Mouse (Mus musculus): Measurements from ENCODE around the gene Olfr1137. TPM values are rescaled to one million over a fixed set of nuclear protein-coding genes. Genes with fewer than 3 reads are reported as not detected.

Olfr1137 gene
- not detected in 2 replicates for polyA plus RNA-seq (2012; rRNA removed)

- no peak for DNase-seq
- H3K4me1 ChIP-seq (ENCODE audit: control insufficient read depth, insufficient read depth, low read length) = no peaks in the 10 kb centered on the region
- TF ChIP-seq CTCF (IDR thresholded peaks at IDR 0.05; ENCODE audit: insufficient read depth, low read length) (no peak), POLR2A (IDR thresholded peaks at IDR 0.05; ENCODE audit: borderline replicate concordance, extremely low read depth, low read depth, low read length) (no peak)
- no peak within 1 kb of the TSS for H3K4me3 ChIP-seq (replicated peaks; ENCODE audit: extremely low read depth, low read depth, low read length)
These were observed at the start of gene Olfr1137 for GRCm38 (mm10) chr2:87713079-87713478. Olfr1137 (minus strand) TSS chr2:87713179.

DNA sequence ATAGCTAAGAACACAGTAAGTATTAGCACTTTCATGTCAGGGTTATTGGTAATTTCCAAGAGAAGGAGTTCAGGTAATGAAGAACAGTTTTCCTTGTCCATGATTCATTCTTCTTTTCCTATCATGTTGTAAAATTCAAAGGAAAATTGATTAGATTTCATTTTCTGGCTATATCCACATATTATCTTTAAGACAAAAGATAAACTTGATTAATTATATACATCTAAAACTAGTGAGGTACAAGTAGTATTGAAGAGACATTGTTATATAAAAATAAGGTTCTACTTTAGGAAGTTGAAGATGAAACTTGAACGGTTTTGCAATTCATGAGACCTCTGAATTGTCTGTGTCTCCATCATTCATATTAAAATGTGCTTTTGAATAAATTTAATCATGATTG, 40.9 kb upstream of the Olfr1137 start, which contains the start of gene Olfr1141:
Gene Olfr1141, minus strand, starts transcription at position 101 of the 400 bp plus-strand sequence.
- WGBS = 68% methylated on average over 1 of the region's 1 CpGs
- TF ChIP-seq POLR2A (IDR thresholded peaks at IDR 0.05; ENCODE audit: borderline replicate concordance, extremely low read depth, low read depth, low read length) (no peak), CTCF (IDR thresholded peaks at IDR 0.05; ENCODE audit: insufficient read depth, low read length) (no peak)
- Histone ChIP-seq H3K4me3 (replicated peaks; ENCODE audit: extremely low read depth, low read depth, low read length) (no peak within 1 kb of the TSS), H3K4me1 (ENCODE audit: control insufficient read depth, insufficient read depth, low read length) (no peaks in the 10 kb centered on the region)
- DNase-seq = no peak

DNA sequence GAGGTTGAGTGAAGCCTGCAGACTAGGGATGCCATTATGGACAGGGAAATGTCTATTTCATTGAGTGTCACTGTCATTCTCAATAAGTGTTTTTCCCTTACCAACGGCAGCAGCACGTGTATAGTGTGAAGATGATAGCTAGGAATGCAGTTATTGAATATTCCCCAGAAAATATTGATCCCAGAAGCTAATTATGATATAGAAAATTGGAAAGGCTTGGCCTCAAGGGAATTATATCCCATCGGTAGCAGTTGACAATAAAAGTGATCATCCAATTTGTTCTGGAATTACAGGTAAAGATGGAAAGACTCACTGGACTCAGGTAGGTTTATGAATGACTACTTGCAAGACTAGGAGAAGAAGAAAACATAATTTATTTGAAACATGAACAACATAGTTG, 30.5 kb upstream of the Olfr1137 start, which contains the start of gene Olfr1140:
Gene Olfr1140, plus strand, starts transcription at position 301 of the 400 bp plus-strand sequence.
- DNase-seq = no peak
- H3K4me3 ChIP-seq (replicated peaks; ENCODE audit: extremely low read depth, low read depth, low read length) = no peak within 1 kb of the TSS
- TF ChIP-seq CTCF (IDR thresholded peaks at IDR 0.05; ENCODE audit: insufficient read depth, low read length) (no peak), POLR2A (IDR thresholded peaks at IDR 0.05; ENCODE audit: borderline replicate concordance, extremely low read depth, low read depth, low read length) (no peak)
- H3K4me1 ChIP-seq (ENCODE audit: control insufficient read depth, insufficient read depth, low read length) = no peaks in the 10 kb centered on the region
- 76% methylated on average over 3 of the region's 3 CpGs for WGBS

GRCm38 (mm10) chr2:87739878-87740277, 26.9 kb upstream of the Olfr1137 start, which contains the start of gene Olfr1138:
Olfr1138 (minus strand) TSS chr2:87739978.
- H3K4me3 ChIP-seq (replicated peaks; ENCODE audit: extremely low read depth, low read depth, low read length) = no peak within 1 kb of the TSS
- TF ChIP-seq POLR2A (IDR thresholded peaks at IDR 0.05; ENCODE audit: borderline replicate concordance, extremely low read depth, low read depth, low read length) = no peak
- TF ChIP-seq CTCF (IDR thresholded peaks at IDR 0.05; ENCODE audit: insufficient read depth, low read length) = no peak
- no peaks in the 10 kb centered on the region for H3K4me1 ChIP-seq (ENCODE audit: control insufficient read depth, insufficient read depth, low read length)
- WGBS = 71% methylated on average over 1 of the region's 1 CpGs
- DNase-seq = no peak

DNA sequence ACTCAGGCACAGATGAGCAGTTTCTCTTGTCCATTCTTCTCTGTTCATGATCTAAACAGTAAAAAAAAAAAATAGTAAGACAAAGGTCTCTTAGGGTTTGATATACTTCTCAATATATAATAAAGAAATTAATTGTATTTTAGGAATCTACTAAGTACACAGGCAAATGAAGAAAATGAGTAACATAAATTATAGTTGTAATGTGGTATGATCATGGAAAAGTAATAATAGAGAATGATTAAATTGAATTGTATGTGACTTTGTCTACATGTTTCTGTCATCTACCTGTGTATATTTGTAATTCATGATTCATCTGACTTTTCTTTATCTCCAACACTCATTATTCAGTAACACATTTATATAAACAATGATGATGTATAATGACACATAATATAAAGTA, 19.1 kb downstream of the Olfr1137 start, which contains the start of gene Olfr1136:
Gene Olfr1136, minus strand, starts transcription at position 101 of the 400 bp plus-strand sequence.
- Histone ChIP-seq H3K4me1 (ENCODE audit: control insufficient read depth, insufficient read depth, low read length) (no peaks in the 10 kb centered on the region), H3K4me3 (replicated peaks; ENCODE audit: extremely low read depth, low read depth, low read length) (no peak within 1 kb of the TSS)
- DNase-seq = no peak
- TF ChIP-seq CTCF (IDR thresholded peaks at IDR 0.05; ENCODE audit: insufficient read depth, low read length) (no peak), POLR2A (IDR thresholded peaks at IDR 0.05; ENCODE audit: borderline replicate concordance, extremely low read depth, low read depth, low read length) (no peak)

- no peaks in the 10 kb centered on the region for H3K4me1 ChIP-seq (ENCODE audit: control insufficient read depth, insufficient read depth, low read length)
- TF ChIP-seq POLR2A (IDR thresholded peaks at IDR 0.05; ENCODE audit: borderline replicate concordance, extremely low read depth, low read depth, low read length) (no peak), CTCF (IDR thresholded peaks at IDR 0.05; ENCODE audit: insufficient read depth, low read length) (no peak)
- WGBS = 6% methylated on average over 1 of the region's 1 CpGs
- DNase-seq = no peak
- no peak within 1 kb of the TSS for H3K4me3 ChIP-seq (replicated peaks; ENCODE audit: extremely low read depth, low read depth, low read length)
These were observed 39.4 kb downstream of the Olfr1137 start, which contains the start of gene Olfr1135 for GRCm38 (mm10) chr2:87673564-87673963. Olfr1135 (minus strand) TSS chr2:87673664.

Other genes starting within 250 kb of the Olfr1137 start
- gene Pramel7, start 216.1 kb downstream of the Olfr1137 start, polyA plus RNA-seq (2012; rRNA removed) = not detected in 2 replicates
- not detected in 2 replicates for gene Pramel6, start 206.6 kb downstream of the Olfr1137 start, polyA plus RNA-seq (2012; rRNA removed)
- gene Olfr153, start 181.4 kb downstream of the Olfr1137 start, polyA plus RNA-seq (2012; rRNA removed) = not detected in 2 replicates
- not detected in 2 replicates for gene Olfr1128, start 167.6 kb downstream of the Olfr1137 start, polyA plus RNA-seq (2012; rRNA removed)
- not detected in 2 replicates for gene Olfr1129, start 139.3 kb downstream of the Olfr1137 start, polyA plus RNA-seq (2012; rRNA removed)
- not detected in 2 replicates for gene Olfr1130, start 107.0 kb downstream of the Olfr1137 start, polyA plus RNA-seq (2012; rRNA removed)
- gene Olfr1131, start 86.1 kb downstream of the Olfr1137 start, polyA plus RNA-seq (2012; rRNA removed) = not detected in 2 replicates
- not detected in 2 replicates for gene Olfr1132, start 75.6 kb downstream of the Olfr1137 start, polyA plus RNA-seq (2012; rRNA removed)
- gene Olfr1133, start 65.8 kb downstream of the Olfr1137 start, polyA plus RNA-seq (2012; rRNA removed) = not detected in 2 replicates
- gene Olfr1134, start 54.7 kb downstream of the Olfr1137 start, polyA plus RNA-seq (2012; rRNA removed) = not detected in 2 replicates
- gene Olfr1135, start 39.5 kb downstream of the Olfr1137 start, polyA plus RNA-seq (2012; rRNA removed) = not detected in 2 replicates
- gene Olfr1136, start 19.2 kb downstream of the Olfr1137 start, polyA plus RNA-seq (2012; rRNA removed) = not detected in 2 replicates
- gene Olfr1138, start 26.8 kb upstream of the Olfr1137 start, polyA plus RNA-seq (2012; rRNA removed) = not detected in 2 replicates
- gene Olfr1140, start 30.6 kb upstream of the Olfr1137 start, polyA plus RNA-seq (2012; rRNA removed) = not detected in 2 replicates
- not detected in 2 replicates for gene Olfr1141, start 40.8 kb upstream of the Olfr1137 start, polyA plus RNA-seq (2012; rRNA removed)
- gene Olfr152, start 66.3 kb upstream of the Olfr1137 start, polyA plus RNA-seq (2012; rRNA removed) = not detected in 2 replicates
- gene Olfr1143, start 87.4 kb upstream of the Olfr1137 start, polyA plus RNA-seq (2012; rRNA removed) = not detected in 2 replicates
- gene Olfr1145, start 96.6 kb upstream of the Olfr1137 start, polyA plus RNA-seq (2012; rRNA removed) = not detected in 2 replicates
- not detected in 2 replicates for gene Olfr1148, start 117.4 kb upstream of the Olfr1137 start, polyA plus RNA-seq (2012; rRNA removed)
- gene Olfr1150-ps1, start 130.8 kb upstream of the Olfr1137 start, polyA plus RNA-seq (2012; rRNA removed) = not detected in 2 replicates
- not detected in 2 replicates for gene Olfr1151, start 142.7 kb upstream of the Olfr1137 start, polyA plus RNA-seq (2012; rRNA removed)
- not detected in 2 replicates for gene Olfr1152, start 153.3 kb upstream of the Olfr1137 start, polyA plus RNA-seq (2012; rRNA removed)
- not detected in 2 replicates for gene Olfr1153, start 181.8 kb upstream of the Olfr1137 start, polyA plus RNA-seq (2012; rRNA removed)
- not detected in 2 replicates for gene Olfr1154, start 192.0 kb upstream of the Olfr1137 start, polyA plus RNA-seq (2012; rRNA removed)
- gene Olfr1155, start 232.0 kb upstream of the Olfr1137 start, polyA plus RNA-seq (2012; rRNA removed) = not detected in 2 replicates
- not detected in 2 replicates for gene Olfr1156, start 239.9 kb upstream of the Olfr1137 start, polyA plus RNA-seq (2012; rRNA removed)

All from lung, adult 2 months (tissue).